Mouse (Mus musculus) gastrocnemius, postnatal 36 days (tissue): ENCODE data around the gene Fry. TPM values are rescaled to one million over a fixed set of nuclear protein-coding genes. Genes with fewer than 3 reads are reported as not detected.
A peak's percentile ranks its signal among the peaks of the same experiment; 100 is the strongest.

ENCODE experiments used
- DNase-seq, 2 experiments: peaks; one replicate each; pipeline ENCODE4 v3.0.0; 2022
- intact Hi-C: fragments of 180-260 bp; cut with DNase I; formaldehyde crosslinking; loops from one replicate; pipeline ENCODE4 v1.15.1; 2025
- total RNA-seq, 2 experiments: library from RNA; stranded (reverse); gene quantifications; 2 replicates each; pipeline ENCODE4 v1.2.3; 2021

Fry gene
- total RNA-seq, 2 experiments from 2014 or later = 78.8 to 85.5 TPM

- no peak for DNase-seq
- intact Hi-C loops = no loop called here
Observed at GRCm38 (mm10) chr5:150261361-150261760, 142.9 kb downstream of the Fry start.

DNA sequence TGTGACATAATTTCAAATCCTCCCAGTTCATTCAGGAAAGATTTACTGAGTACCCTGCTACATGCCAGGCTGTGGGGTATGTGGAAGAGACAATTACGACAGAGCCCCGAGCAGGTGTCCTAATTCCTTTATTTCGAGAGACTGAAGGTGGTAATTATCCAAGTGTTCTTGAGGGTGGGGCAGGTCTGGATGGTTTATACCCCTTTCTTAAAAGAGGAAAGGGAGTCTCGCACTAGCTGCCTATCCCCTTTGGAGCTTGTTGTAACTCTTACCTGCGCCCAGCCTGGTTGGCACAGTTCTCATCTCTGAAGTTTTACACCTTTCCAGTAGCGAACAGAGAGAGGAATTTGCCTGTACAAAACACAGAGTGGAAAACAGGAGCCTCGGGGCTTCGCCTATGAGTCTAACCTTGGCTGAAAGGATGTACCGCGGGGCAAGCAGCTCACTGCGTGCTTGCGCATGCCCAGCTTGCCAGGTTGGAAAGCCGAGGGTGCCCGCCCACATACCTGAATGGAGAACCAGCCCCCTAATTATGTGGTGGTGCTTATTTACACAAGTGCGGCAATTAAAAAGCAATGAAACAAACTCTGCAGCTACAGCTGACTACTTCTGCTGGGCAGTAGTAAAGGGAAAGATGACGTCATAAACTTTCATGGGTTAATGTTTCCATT is 143.7 kb downstream of the Fry start:
- no peak for DNase-seq
- intact Hi-C loops = no loop called here

- no peak for DNase-seq
- intact Hi-C loops = no loop called here
Observed at GRCm38 (mm10) chr5:150262717-150263103, 144.3 kb downstream of the Fry start.

GRCm38 (mm10) chr5:150263162-150263561 is 144.7 kb downstream of the Fry start:
- intact Hi-C loops = no loop called here
- no peak for DNase-seq

DNA sequence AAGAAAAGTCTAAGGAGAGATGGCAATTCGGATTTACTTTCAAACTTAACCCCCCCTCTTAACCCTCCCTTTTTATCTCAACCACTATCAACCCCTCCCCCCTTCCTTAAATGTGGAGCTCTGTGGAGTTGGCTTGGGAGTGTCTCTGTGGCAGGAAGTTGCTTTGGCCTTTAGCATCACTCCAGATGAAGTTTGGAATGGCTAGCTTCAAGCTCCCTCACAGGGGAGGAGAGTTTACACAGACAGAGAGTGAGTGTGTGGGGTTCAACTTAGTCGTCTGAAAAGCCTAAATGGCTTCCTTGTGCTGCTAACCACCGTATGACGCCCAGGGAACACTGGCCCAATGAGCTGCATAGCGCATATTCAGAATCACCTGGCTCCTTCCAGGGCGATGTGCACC is 145.2 kb downstream of the Fry start:
- DNase-seq = no peak
- intact Hi-C loops = no loop called here

- intact Hi-C loops = no loop called here
- DNase-seq = no peak
Observed at GRCm38 (mm10) chr5:150265005-150265404, 146.6 kb downstream of the Fry start.

DNA sequence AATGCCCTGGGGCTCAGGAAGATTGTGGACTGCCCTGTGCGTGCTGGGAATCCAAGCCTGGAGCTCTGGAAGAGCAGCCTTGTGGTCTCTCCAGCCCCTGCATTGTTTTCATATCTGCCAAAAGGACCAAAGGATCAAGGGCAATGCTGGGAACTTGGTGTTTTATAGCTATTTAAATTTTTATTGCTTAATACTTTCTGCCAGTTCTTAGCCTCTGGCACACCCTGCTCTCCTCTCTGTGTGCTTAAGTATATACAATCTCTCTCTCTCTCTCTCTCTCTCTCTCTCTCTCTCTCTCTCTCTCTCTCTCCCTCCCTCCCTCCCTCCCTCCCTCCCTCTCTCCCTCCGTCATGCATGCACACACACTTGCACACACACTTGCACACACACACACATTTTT is 147.5 kb downstream of the Fry start:
- DNase-seq = no peak
- intact Hi-C loops = no loop called here

DNA sequence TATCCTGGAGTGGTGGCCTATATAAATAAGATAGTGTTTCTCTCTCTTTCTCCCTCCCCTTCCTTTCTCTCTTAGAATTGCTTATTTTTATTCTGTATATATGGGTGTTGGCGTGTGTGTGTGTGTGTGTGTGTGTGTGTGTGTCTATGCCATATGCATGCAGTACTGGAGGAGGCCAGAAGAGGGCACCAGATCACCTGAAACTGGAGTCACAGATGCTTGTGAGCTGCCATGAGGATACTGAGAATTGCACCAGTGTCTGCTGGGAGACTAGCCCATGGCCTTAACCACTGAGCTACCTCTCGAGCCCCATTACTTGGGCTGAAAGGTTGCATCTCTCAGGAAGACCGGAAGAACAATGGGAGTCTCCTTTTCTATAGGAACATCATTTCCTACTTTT is 149.8 kb downstream of the Fry start:
- intact Hi-C loops = no loop called here

DNA sequence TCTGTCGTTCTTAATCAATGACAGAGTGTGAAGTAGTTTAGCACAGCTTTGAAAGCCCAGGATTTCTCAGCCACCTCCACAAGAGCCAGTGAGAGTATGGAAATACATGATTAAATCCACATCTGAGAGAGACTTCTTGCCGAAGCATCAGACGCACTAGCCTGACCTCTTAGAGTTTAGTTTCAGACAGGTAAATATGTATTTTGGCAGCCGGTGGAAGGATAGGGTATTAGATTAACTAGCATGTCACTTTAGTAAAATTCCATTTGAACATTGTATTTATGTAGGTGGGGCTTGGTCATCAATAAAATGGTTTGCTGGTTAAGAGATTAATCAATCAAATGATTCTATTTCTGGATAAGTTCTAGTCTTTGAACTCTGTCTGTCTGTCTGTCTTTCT is 152.0 kb downstream of the Fry start:
- no peak for DNase-seq
- intact Hi-C loops = no loop called here

More for the DNA sequence above, 149.8 kb downstream of the Fry start:
- no peak for DNase-seq

- DNase-seq = no peak
- intact Hi-C loops = no loop called here
Observed at GRCm38 (mm10) chr5:150272173-150272572, 153.7 kb downstream of the Fry start.

- intact Hi-C loops = no loop called here
- DNase-seq = no peak
Observed at GRCm38 (mm10) chr5:150275314-150275713, 156.9 kb downstream of the Fry start.

- no peak for DNase-seq
- intact Hi-C loops = no loop called here
Observed at GRCm38 (mm10) chr5:150276611-150277010, 158.2 kb downstream of the Fry start.

DNA sequence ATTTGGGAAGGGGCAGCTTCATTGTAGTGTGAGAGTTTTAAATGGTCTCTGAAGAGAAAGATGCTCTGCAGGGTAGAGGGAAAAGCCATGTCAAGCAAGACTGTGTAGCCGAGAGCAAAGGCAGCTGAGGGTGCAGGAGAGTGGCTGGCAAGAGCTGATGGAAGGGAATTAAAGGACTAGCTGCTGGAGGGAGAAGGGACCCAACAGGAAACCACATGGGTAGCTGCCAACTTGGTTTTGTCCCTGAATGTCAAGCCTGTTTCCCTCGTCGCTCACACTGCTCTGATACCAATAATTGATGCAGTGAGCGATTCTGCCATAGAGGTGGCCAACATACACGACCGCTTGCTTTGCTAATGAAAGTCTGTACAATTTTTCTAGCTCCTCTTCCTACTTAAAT is 160.9 kb downstream of the Fry start:
- intact Hi-C loops = no loop called here
- DNase-seq = no peak

DNA sequence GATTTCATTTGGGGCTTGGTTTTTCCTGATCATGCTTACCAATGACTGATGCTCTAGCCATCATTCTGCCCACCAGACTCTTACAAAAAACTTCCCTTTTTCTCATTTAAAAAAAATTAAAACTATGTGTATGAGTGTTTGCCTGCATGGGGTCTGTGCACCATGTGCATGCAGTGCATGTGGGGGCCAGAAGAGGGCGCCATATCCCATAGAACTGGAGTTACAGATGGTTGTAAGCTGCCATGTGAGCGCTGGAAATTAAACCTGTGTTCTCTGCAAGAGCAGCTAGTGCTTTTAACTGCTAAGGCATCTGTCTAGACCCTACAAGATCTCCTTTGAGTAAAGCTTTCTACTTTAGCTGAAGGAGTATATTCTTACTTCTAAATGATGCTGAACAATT is 162.6 kb downstream of the Fry start:
- intact Hi-C loops = no loop called here
- DNase-seq = no peak

DNA sequence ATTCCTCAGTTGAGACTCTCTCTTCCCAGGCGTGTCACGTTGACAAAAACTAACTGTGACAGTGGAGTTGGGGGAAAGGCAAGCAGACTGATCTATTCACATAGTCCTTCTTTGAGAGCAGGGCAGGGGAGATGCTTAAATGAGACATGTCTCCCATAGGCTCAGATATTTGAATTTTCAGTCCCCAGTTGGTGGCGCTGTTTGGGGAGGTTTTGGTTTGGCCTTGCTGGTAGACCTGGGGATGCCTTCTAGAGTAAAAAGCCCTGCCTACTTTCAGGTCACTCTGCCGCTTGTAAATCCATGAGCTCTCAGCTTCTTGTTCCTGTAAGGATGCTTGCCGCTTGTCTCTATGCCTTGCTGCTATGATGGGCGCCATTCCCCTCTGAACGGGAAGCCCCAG is 163.6 kb downstream of the Fry start:
- intact Hi-C loops = no loop called here

GRCm38 (mm10) chr5:150287949-150288348 is 169.5 kb downstream of the Fry start:
- intact Hi-C loops = no loop called here
- DNase-seq = no peak

More for the DNA sequence above, 163.6 kb downstream of the Fry start:
- DNase-seq = no peak

DNA sequence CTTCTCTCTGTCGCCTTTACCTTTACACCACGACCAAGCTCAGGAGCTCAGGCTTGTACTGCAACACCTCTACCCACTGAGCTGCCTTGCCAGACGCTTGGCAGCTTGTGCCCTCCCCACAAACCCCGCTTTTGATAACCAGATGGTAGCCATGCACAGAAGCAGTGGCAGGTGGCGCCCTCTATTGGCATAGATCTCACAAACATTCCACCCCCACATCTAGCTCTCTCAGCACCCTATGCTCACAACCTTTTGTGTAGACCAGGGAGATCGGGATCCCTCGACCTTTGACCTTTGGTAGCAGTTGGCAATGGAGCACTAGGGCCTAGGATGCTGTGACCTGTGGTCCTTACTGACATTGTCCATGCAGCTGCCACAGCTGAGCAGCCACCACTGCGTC is 171.2 kb downstream of the Fry start:
- intact Hi-C loops = loop anchor here (5.0 kb wide), 1 partner anchor 32 kb away; no protein-coding TSS in a partner anchor
- no peak for DNase-seq

DNA sequence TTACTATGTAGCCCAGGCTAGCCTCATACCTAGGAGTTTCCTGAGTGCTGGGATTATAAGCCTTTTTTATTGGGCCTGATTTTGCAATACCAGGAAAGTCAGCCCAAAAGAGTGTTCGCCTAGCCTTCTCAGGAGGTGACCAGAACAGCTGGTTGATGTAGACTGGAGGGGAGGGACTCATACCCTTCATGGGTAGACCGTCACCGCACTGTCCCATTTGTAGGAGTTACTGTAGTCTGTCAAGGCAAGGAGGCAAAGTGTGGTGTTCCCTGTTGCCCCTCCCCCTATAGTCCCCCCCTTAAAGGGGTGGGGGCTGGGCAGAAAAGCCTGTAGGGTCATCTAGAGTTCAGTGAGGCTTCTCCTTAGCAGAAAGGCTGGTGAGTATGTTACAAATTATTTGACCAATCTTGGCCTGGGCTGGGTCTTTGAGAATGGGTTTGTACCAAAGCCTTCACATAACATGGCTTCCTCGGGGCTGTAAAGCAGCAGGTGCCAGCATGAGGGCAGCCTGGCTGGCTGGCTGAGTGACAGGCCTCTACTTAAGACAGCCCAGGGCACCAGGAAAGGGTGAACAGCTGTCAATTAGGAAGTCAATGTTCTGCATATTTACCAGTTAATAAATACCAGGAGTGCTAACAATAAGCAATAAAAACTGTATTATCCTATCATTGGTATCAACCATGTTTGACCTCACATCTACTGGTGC is 172.2 kb downstream of the Fry start:
- intact Hi-C loops = loop anchor here (5.0 kb wide), 1 partner anchor 33 kb away; no protein-coding TSS in a partner anchor
- DNase-seq = no peak

- intact Hi-C loops = loop anchor here (5.0 kb wide), 1 partner anchor 34 kb away; no protein-coding TSS in a partner anchor
- DNase-seq = no peak
Observed at GRCm38 (mm10) chr5:150291216-150291615, 172.8 kb downstream of the Fry start.

GRCm38 (mm10) chr5:150292186-150292585 is 173.7 kb downstream of the Fry start:
- DNase-seq = no peak
- intact Hi-C loops = loop anchor here (5.0 kb wide), 1 partner anchor 35 kb away; no protein-coding TSS in a partner anchor

- intact Hi-C loops = loop anchor here (2.0 to 5.0 kb wide), 2 partner anchors 37 to 42 kb away; no protein-coding TSS in a partner anchor
- DNase-seq = no peak
Observed at GRCm38 (mm10) chr5:150294306-150294705, 175.9 kb downstream of the Fry start.

- intact Hi-C loops = loop anchor here (2.0 kb wide), 1 partner anchor 42 kb away; no protein-coding TSS in a partner anchor
- DNase-seq = peak; percentile 38 to 39
Observed at GRCm38 (mm10) chr5:150295096-150295495, 176.7 kb downstream of the Fry start.
